Mouse (Mus musculus) embryonic facial prominence, embryonic 15.5 days (tissue): ENCODE results near the gene Serpinb1b. TPM values are rescaled to one million over a fixed set of nuclear protein-coding genes. Genes with fewer than 3 reads are reported as not detected.

ENCODE experiments used
- ATAC-seq: fragments of 200-750 bp; cut with Nextera tagmentation; 2 replicates; pipeline ENCODE4 v1.8.0; 2017; ENCODE audit warnings: low read depth, moderate TSS enrichment; ENCODE audit not compliant: insufficient number of reproducible peaks, low FRiP score, low TSS enrichment
- H3K27ac ChIP-seq: fragments of 300-500 bp; sonication (generic); replicated peaks from 2 replicates; pipeline ENCODE4 v1.5.1; 2015; ENCODE audit warnings: mild to moderate bottlenecking, inconsistent platforms
- H3K27me3 ChIP-seq: fragments of 300-500 bp; sonication (generic); 2 replicates; pipeline ENCODE4 v1.6.1; 2015; ENCODE audit warnings: inconsistent platforms
- H3K36me3 ChIP-seq: fragments of 300-500 bp; sonication (generic); 2 replicates; pipeline ENCODE4 v1.6.1; 2015; ENCODE audit warnings: mild to moderate bottlenecking, inconsistent platforms
- H3K4me1 ChIP-seq: fragments of 300-500 bp; sonication (generic); 2 replicates; pipeline ENCODE4 v1.6.1; 2015; ENCODE audit warnings: inconsistent platforms
- H3K4me2 ChIP-seq: fragments of 300-500 bp; sonication (generic); replicated peaks from 2 replicates; pipeline ENCODE4 v1.6.1; 2015; ENCODE audit warnings: mild to moderate bottlenecking, inconsistent platforms
- H3K4me3 ChIP-seq: fragments of 300-500 bp; sonication (generic); replicated peaks from 2 replicates; pipeline ENCODE4 v1.5.1; 2015; ENCODE audit warnings: mild to moderate bottlenecking, inconsistent platforms
- H3K9ac ChIP-seq: fragments of 300-500 bp; sonication (generic); 2 replicates; pipeline ENCODE4 v1.6.1; 2015; ENCODE audit warnings: inconsistent platforms
- H3K9me3 ChIP-seq: fragments of 300-500 bp; sonication (generic); replicated peaks from 2 replicates; pipeline ENCODE4 v1.6.1; 2016; ENCODE audit warnings: inconsistent platforms
- WGBS: fragments of 180-500 bp; shearing (Covaris S2); methylation state at CpG from one replicate; pipeline ENCODE4 v1.1.7; 2015; 5-methylcytosine and 5-hydroxymethylcytosine counted together
- polyA plus RNA-seq: library from polyadenylated mRNA; unstranded; fragments of >200 nt; fragmentation: Nextera tagmentation; extraction: Ambion mirVana; gene quantifications from 2 replicates; pipeline ENCODE4 v1.2.1, GENCODE M21; 2015

Gene Serpinb1b
- polyA plus RNA-seq, 1 experiment from 2014 or later = 3.2 TPM

- ATAC-seq = no peak
- WGBS = 68% methylated on average over 1 of the region's 1 CpGs
- no peaks in the 10 kb centered on the region for H3K9me3 ChIP-seq
- no peak overlapping the region for H3K9ac ChIP-seq
- H3K4me3 ChIP-seq = no peak overlapping the region
- H3K27ac ChIP-seq = no peak overlapping the region
- H3K27me3 ChIP-seq = no peaks in the 10 kb centered on the region
- H3K4me2 ChIP-seq = no peak overlapping the region
- H3K4me1 ChIP-seq = no peaks in the 10 kb centered on the region
- H3K36me3 ChIP-seq = no peaks in the 10 kb centered on the region
Observed at GRCm38 (mm10) chr13:33095575-33095974, 17.2 kb downstream of the Serpinb1b start.

- ATAC-seq = no peak
- H3K4me2 ChIP-seq = no peak overlapping the region
- no peaks in the 10 kb centered on the region for H3K36me3 ChIP-seq
- no peak overlapping the region for H3K27ac ChIP-seq
- no peaks in the 10 kb centered on the region for H3K27me3 ChIP-seq
- no peaks in the 10 kb centered on the region for H3K4me1 ChIP-seq
- H3K9me3 ChIP-seq = no peaks in the 10 kb centered on the region
- H3K4me3 ChIP-seq = no peak overlapping the region
- no peak overlapping the region for H3K9ac ChIP-seq
Observed at GRCm38 (mm10) chr13:33105626-33106025, 27.3 kb downstream of the Serpinb1b start.

- WGBS = 62% methylated on average over 3 of the region's 3 CpGs
- no peaks in the 10 kb centered on the region for H3K27me3 ChIP-seq
- H3K36me3 ChIP-seq = no peaks in the 10 kb centered on the region
- H3K9me3 ChIP-seq = no peaks in the 10 kb centered on the region
- no peak for ATAC-seq
- no peak overlapping the region for H3K4me2 ChIP-seq
- H3K27ac ChIP-seq = no peak overlapping the region
- H3K9ac ChIP-seq = no peak overlapping the region
- H3K4me3 ChIP-seq = no peak overlapping the region
- no peaks in the 10 kb centered on the region for H3K4me1 ChIP-seq
Observed at GRCm38 (mm10) chr13:33113054-33113453, 34.7 kb downstream of the Serpinb1b start.

GRCm38 (mm10) chr13:33137717-33138116 is 59.3 kb downstream of the Serpinb1b start:
- no peak for ATAC-seq
- Histone ChIP-seq H3K4me2 (no peak overlapping the region), H3K9ac (no peak overlapping the region), H3K36me3 (no peaks in the 10 kb centered on the region), H3K27ac (no peak overlapping the region), H3K27me3 (no peaks in the 10 kb centered on the region), H3K4me1 (no peaks in the 10 kb centered on the region), H3K4me3 (no peak overlapping the region), H3K9me3 (no peaks in the 10 kb centered on the region)
- WGBS = 88% methylated on average over 2 of the region's 2 CpGs

- ATAC-seq = no peak
- Histone ChIP-seq H3K4me3 (no peak overlapping the region), H3K36me3 (no peaks in the 10 kb centered on the region), H3K9ac (no peak overlapping the region), H3K9me3 (no peaks in the 10 kb centered on the region), H3K4me1 (no peaks in the 10 kb centered on the region), H3K27ac (no peak overlapping the region), H3K4me2 (no peak overlapping the region), H3K27me3 (no peaks in the 10 kb centered on the region)
- 74% methylated on average over 3 of the region's 3 CpGs for WGBS
Observed at GRCm38 (mm10) chr13:33141435-33141834, 63.1 kb downstream of the Serpinb1b start.

Other genes starting within 250 kb of the Serpinb1b start
- gene Serpinb1a, start 227.4 kb upstream of the Serpinb1b start, polyA plus RNA-seq = 31.7 and 35.8 TPM in 2 replicates
- gene Serpinb1c, start 180.4 kb upstream of the Serpinb1b start, polyA plus RNA-seq = not detected in 2 replicates
- 2.3 and 2.5 TPM in 2 replicates for gene Serpinb6b, start 113.4 kb upstream of the Serpinb1b start, polyA plus RNA-seq
- 4.0 and 4.6 TPM in 2 replicates for gene Serpinb9, start 75.3 kb upstream of the Serpinb1b start, polyA plus RNA-seq
- gene Serpinb9b, start 51.2 kb upstream of the Serpinb1b start, polyA plus RNA-seq = 0.34 and 0.45 TPM in 2 replicates
- gene Serpinb9c, start 81.2 kb downstream of the Serpinb1b start, polyA plus RNA-seq = not detected in 2 replicates
- not detected in 2 replicates for gene Serpinb9d, start 114.4 kb downstream of the Serpinb1b start, polyA plus RNA-seq
- gene Serpinb9e, start 171.0 kb downstream of the Serpinb1b start, polyA plus RNA-seq = not detected in 2 replicates
- not detected in 2 replicates for gene Serpinb9f, start 245.5 kb downstream of the Serpinb1b start, polyA plus RNA-seq